8 mouse cellular contexts compared by ENCODE assay signal in genomic region chr11:59964163-59964758, GRCm38 (mm10). TPM values are rescaled to one million over a fixed set of nuclear protein-coding genes. Genes with fewer than 3 reads are reported as not detected.
DNase-seq lines count a peak whose midpoint lies in the region; ATAC-seq and TF ChIP-seq lines count a peak whose summit lies in the region.

No protein-coding gene starts in this region.

- peak overlapping the region; percentile 88 for H3K27ac ChIP-seq in layer of hippocampus, adult 2 months
- H3K27ac ChIP-seq in embryonic facial prominence, embryonic 13.5 days: no peak overlapping the region
- H3K27ac ChIP-seq in hindbrain, embryonic 13.5 days: no peak overlapping the region
- H3K27ac ChIP-seq in liver, embryonic 15.5 days (replicated peaks): no peak overlapping the region
- no peak overlapping the region for H3K27ac ChIP-seq in neural tube, embryonic 14.5 days (ENCODE audit: low read depth, low read length)

- DNase-seq in layer of hippocampus, adult 2 months (ENCODE audit: low spot score in 2 of 2): no peak
- DNase-seq in layer of hippocampus, adult 8-10 months (ENCODE audit: low spot score in 2 of 2): no peak
- no peak for DNase-seq in G1E (ENCODE audit: low spot score)

- WGBS in embryonic facial prominence, embryonic 13.5 days: 2% methylated on average over 33 of the region's 33 CpGs
- WGBS in hindbrain, embryonic 13.5 days: 3% methylated on average over 33 of the region's 33 CpGs
- 2% methylated on average over 33 of the region's 33 CpGs for WGBS in liver, embryonic 15.5 days (ENCODE audit: insufficient replicate concordance)
- WGBS in neural tube, embryonic 14.5 days: 3% methylated on average over 33 of the region's 33 CpGs

- peak overlapping the region; percentile 72 for H3K4me3 ChIP-seq in layer of hippocampus, adult 2 months
- H3K4me3 ChIP-seq in G1E (ENCODE audit: low read depth, low read length): peak overlapping the region; percentile 71
- peak overlapping the region; percentile 50 for H3K4me3 ChIP-seq in embryonic facial prominence, embryonic 13.5 days
- H3K4me3 ChIP-seq in hindbrain, embryonic 13.5 days: peak overlapping the region; percentile 42
- H3K4me3 ChIP-seq in liver, embryonic 15.5 days (replicated peaks): peak overlapping the region; percentile 54
- peak overlapping the region; percentile 27 for H3K4me3 ChIP-seq in neural tube, embryonic 14.5 days (ENCODE audit: low read depth, low read length)

- peak overlapping the region; percentile 71 for H3K9ac ChIP-seq in embryonic facial prominence, embryonic 13.5 days
- peak overlapping the region; percentile 67 for H3K9ac ChIP-seq in hindbrain, embryonic 13.5 days
- peak overlapping the region; percentile 23 for H3K9ac ChIP-seq in liver, embryonic 15.5 days
- H3K9ac ChIP-seq in neural tube, embryonic 14.5 days (replicated peaks; ENCODE audit: low read depth, low read length): peak overlapping the region; percentile 33

- no peak for TF ChIP-seq CTCF in layer of hippocampus, adult 2 months (conservative IDR thresholded peaks at IDR 0.05)
- TF ChIP-seq CTCF in G1E (IDR thresholded peaks at IDR 0.05; ENCODE audit: low read depth, low read length): no peak

- no peak for ATAC-seq in G1E (ENCODE audit: extremely low read depth, insufficient number of reproducible peaks, low FRiP score, poor library complexity, severe bottlenecking)
- no peak for ATAC-seq in embryonic facial prominence, embryonic 13.5 days (ENCODE audit: insufficient number of reproducible peaks, insufficient read depth, low FRiP score, low TSS enrichment, low read depth)
- ATAC-seq in hindbrain, embryonic 13.5 days (ENCODE audit: low FRiP score): peak; percentile 27
- ATAC-seq in liver, embryonic 15.5 days (ENCODE audit: insufficient read depth): peak; percentile 8; the same call in 1 of the 2 replicates
- ATAC-seq in neural tube, embryonic 14.5 days (ENCODE audit: low read depth): no peak
- ATAC-seq in inflammation-experienced regulatory T-cells, adult 6 months: no peak

- peaks cover 38% of the 10 kb centered on the region for H3K4me1 ChIP-seq in G1E (ENCODE audit: insufficient read depth, low read depth, low read length)
- H3K4me1 ChIP-seq in embryonic facial prominence, embryonic 13.5 days: peaks cover 60% of the 10 kb centered on the region
- H3K4me1 ChIP-seq in hindbrain, embryonic 13.5 days (replicated peaks): peaks cover 32% of the 10 kb centered on the region
- H3K4me1 ChIP-seq in liver, embryonic 15.5 days (replicated peaks): peaks cover 30% of the 10 kb centered on the region
- H3K4me1 ChIP-seq in neural tube, embryonic 14.5 days (ENCODE audit: control insufficient read depth, insufficient read depth, low read length): peaks cover 7% of the 10 kb centered on the region; the same call in 1 of the 2 replicates

- H3K27me3 ChIP-seq in G1E (ENCODE audit: insufficient read depth, low read length): peaks cover 38% of the 10 kb centered on the region
- peaks cover 50% of the 10 kb centered on the region for H3K27me3 ChIP-seq in embryonic facial prominence, embryonic 13.5 days
- peaks cover 68% of the 10 kb centered on the region for H3K27me3 ChIP-seq in hindbrain, embryonic 13.5 days
- peaks cover 38% of the 10 kb centered on the region for H3K27me3 ChIP-seq in liver, embryonic 15.5 days
- 0 out of 2 replicates have a peak, but pooled peaks cover 5% of the 10 kb centered on the region for H3K27me3 ChIP-seq in neural tube, embryonic 14.5 days (ENCODE audit: control insufficient read depth, insufficient read depth, low read length)

- H3K9me3 ChIP-seq in G1E (replicated peaks): no peaks in the 10 kb centered on the region
- no peaks in the 10 kb centered on the region for H3K9me3 ChIP-seq in embryonic facial prominence, embryonic 13.5 days
- no peaks in the 10 kb centered on the region for H3K9me3 ChIP-seq in hindbrain, embryonic 13.5 days
- H3K9me3 ChIP-seq in liver, embryonic 15.5 days (replicated peaks): no peaks in the 10 kb centered on the region
- no peaks in the 10 kb centered on the region for H3K9me3 ChIP-seq in neural tube, embryonic 14.5 days (ENCODE audit: control insufficient read depth, low read length)

- peak overlapping the region; percentile 92 for H3K4me2 ChIP-seq in embryonic facial prominence, embryonic 13.5 days
- peak overlapping the region; percentile 86 for H3K4me2 ChIP-seq in hindbrain, embryonic 13.5 days
- peak overlapping the region; percentile 86 for H3K4me2 ChIP-seq in liver, embryonic 15.5 days
- H3K4me2 ChIP-seq in neural tube, embryonic 14.5 days (ENCODE audit: low read depth, low read length): peak overlapping the region; percentile 77

- H3K36me3 ChIP-seq in G1E (replicated peaks): peaks cover 47% of the 10 kb centered on the region
- peaks cover 17% of the 10 kb centered on the region for H3K36me3 ChIP-seq in embryonic facial prominence, embryonic 13.5 days
- H3K36me3 ChIP-seq in hindbrain, embryonic 13.5 days: peaks cover 20% of the 10 kb centered on the region
- H3K36me3 ChIP-seq in liver, embryonic 15.5 days (replicated peaks): peaks cover 21% of the 10 kb centered on the region
- H3K36me3 ChIP-seq in neural tube, embryonic 14.5 days (ENCODE audit: control insufficient read depth, insufficient read depth, low read length): 0 out of 2 replicates have a peak, but pooled peaks cover 4% of the 10 kb centered on the region

RNA-seq across cellular contexts. Expression of gene Rasd1, which starts 0.5 kb away (rescaled TPM):
- total RNA-seq in layer of hippocampus, adult 2 months (2021): 10 to 100 TPM; 55.7 to 61.0 TPM
- 10 to 100 TPM; 34.8 to 47.6 (median 41.1) TPM for total RNA-seq in layer of hippocampus, adult 8-10 months (2022)
- total RNA-seq in G1E (2014; fragmentation: Nextera tagmentation) (not detected in 2 replicates), G1E (2017) (0.22 TPM in 1 of 2 replicates, not detected in the other)
- not detected in 2 replicates for polyA plus RNA-seq in G1E (2012)
- polyA plus RNA-seq in embryonic facial prominence, embryonic 13.5 days (2015; fragmentation: Nextera tagmentation; extraction: Ambion mirVana): 2.8 and 3.2 TPM in 2 replicates
- 0.93 and 1.2 TPM in 2 replicates for polyA plus RNA-seq in hindbrain, embryonic 13.5 days (2015; fragmentation: Nextera tagmentation; extraction: Ambion mirVana)
- 0.96 and 1.3 TPM in 2 replicates for polyA plus RNA-seq in liver, embryonic 15.5 days (2015; fragmentation: Nextera tagmentation; extraction: Ambion mirVana)
- polyA plus RNA-seq in neural tube, embryonic 14.5 days (2014; fragmentation: Nextera tagmentation; extraction: Ambion mirVana): 0.66 and 1.4 TPM in 2 replicates
- under 1 TPM in 1 of 3 experiments, not detected in 2; 0.88 TPM for polyA plus RNA-seq in inflammation-experienced regulatory T-cells, adult 6 months (2017; shearing (Covaris generic))

RNA-seq across cellular contexts. Expression of gene Med9, which starts 16.3 kb away (rescaled TPM):
- total RNA-seq in layer of hippocampus, adult 2 months (2021): 10 to 100 TPM; 36.8 to 40.5 TPM
- total RNA-seq in layer of hippocampus, adult 8-10 months (2022): 10 to 100 TPM; 34.2 to 40.1 (median 34.8) TPM
- total RNA-seq in G1E (2014; fragmentation: Nextera tagmentation): 11.8 and 13.7 TPM in 2 replicates
- 23.2 and 25.9 TPM in 2 replicates for total RNA-seq in G1E (2017)
- 59.5 and 72.7 TPM in 2 replicates for polyA plus RNA-seq in G1E (2012)
- polyA plus RNA-seq in embryonic facial prominence, embryonic 13.5 days (2015; fragmentation: Nextera tagmentation; extraction: Ambion mirVana): 35.9 and 40.0 TPM in 2 replicates
- polyA plus RNA-seq in hindbrain, embryonic 13.5 days (2015; fragmentation: Nextera tagmentation; extraction: Ambion mirVana): 33.9 and 34.1 TPM in 2 replicates
- 19.6 and 20.4 TPM in 2 replicates for polyA plus RNA-seq in liver, embryonic 15.5 days (2015; fragmentation: Nextera tagmentation; extraction: Ambion mirVana)
- polyA plus RNA-seq in neural tube, embryonic 14.5 days (2014; fragmentation: Nextera tagmentation; extraction: Ambion mirVana): 36.7 and 39.4 TPM in 2 replicates
- polyA plus RNA-seq in inflammation-experienced regulatory T-cells, adult 6 months (2017; shearing (Covaris generic)): 1 to 10 TPM; 4.0 to 8.1 (median 6.0) TPM

Comparison
In these comparisons a context has a peak if more than half of its experiments do, and no peak if none do; other contexts are left out.
1. ATAC-seq: peak in hindbrain, embryonic 13.5 days (single experiment) and liver, embryonic 15.5 days (single experiment); none in G1E (single experiment), embryonic facial prominence, embryonic 13.5 days (single experiment), neural tube, embryonic 14.5 days (single experiment) and inflammation-experienced regulatory T-cells, adult 6 months (single experiment).
2. Peak in every context shown above with its lines, with median percentiles within 50 percentile points of each other: H3K4me3 ChIP-seq, H3K4me2 ChIP-seq and H3K9ac ChIP-seq.